Mouse (Mus musculus) ES-E14 (cell line): ENCODE measurements around the gene Chst12. TPM values are rescaled to one million over a fixed set of nuclear protein-coding genes. Genes with fewer than 3 reads are reported as not detected.

Experiments used
- DNase-seq: peaks from one replicate; pipeline ENCODE4 v3.0.0-alpha.2; 2013; ENCODE audit warnings: low read depth, low spot score
- H3K27ac ChIP-seq: 2 replicates; pipeline ENCODE4 v1.5.1; 2012; ENCODE audit warnings: low read depth, mild to moderate bottlenecking, low read length, moderate library complexity, mixed read lengths; ENCODE audit not compliant: poor library complexity, insufficient read depth, severe bottlenecking
- H3K36me3 ChIP-seq: 2 replicates; pipeline ENCODE4 v1.6.1; 2012; ENCODE audit warnings: mild to moderate bottlenecking, low read length, moderate library complexity, mixed read lengths; ENCODE audit not compliant: control insufficient read depth, poor library complexity, insufficient read depth, severe bottlenecking
- H3K4me1 ChIP-seq, 2 experiments: fragments of 150-350 bp in 1 of 2; sonication (generic) in 1 of 2; 2 replicates each; pipeline ENCODE4 v1.6.1; 2012; ENCODE audit warnings: low read length in 2 of 2, mild to moderate bottlenecking in 1 of 2, mixed read lengths in 1 of 2; ENCODE audit not compliant: control insufficient read depth in 2 of 2, insufficient read depth in 2 of 2, poor library complexity in 1 of 2
- H3K4me3 ChIP-seq, 2 experiments: fragments of 150-350 bp in 1 of 2; sonication (generic) in 1 of 2; 2 replicates each; pipeline ENCODE4 v1.5.1; 2012; ENCODE audit warnings: low read length in 2 of 2, low read depth in 1 of 2, mild to moderate bottlenecking in 1 of 2, mixed read lengths in 1 of 2; ENCODE audit not compliant: insufficient read depth in 1 of 2, poor library complexity in 1 of 2, severe bottlenecking in 1 of 2
- H3K9ac ChIP-seq: 2 replicates; pipeline ENCODE4 v1.6.1; 2012; ENCODE audit warnings: low read depth, mild to moderate bottlenecking, low read length, mixed read lengths; ENCODE audit not compliant: poor library complexity, insufficient read depth, severe bottlenecking
- H3K9me3 ChIP-seq: fragments of 150-350 bp; sonication (generic); 2 replicates; pipeline ENCODE4 v1.6.1; 2012; ENCODE audit warnings: low read depth, mild to moderate bottlenecking, low read length; ENCODE audit not compliant: control insufficient read depth, insufficient read depth
- CHD2 ChIP-seq: IDR thresholded peaks from 2 replicates; pipeline ENCODE4 v1.6.1; 2014; ENCODE audit warnings: mild to moderate bottlenecking, low read depth, low read length, inconsistent platforms
- HCFC1 ChIP-seq: IDR thresholded peaks from 2 replicates; pipeline ENCODE4 v1.6.1; 2012; ENCODE audit warnings: low read length, inconsistent platforms, borderline replicate concordance; ENCODE audit not compliant: insufficient read depth
- MAFK ChIP-seq: IDR thresholded peaks from 2 replicates; pipeline ENCODE4 v1.6.1; 2014; ENCODE audit warnings: mild to moderate bottlenecking, low read depth, low read length, inconsistent platforms; ENCODE audit not compliant: insufficient read depth
- ZC3H11A ChIP-seq: IDR thresholded peaks from 2 replicates; pipeline ENCODE4 v1.6.1; 2012; ENCODE audit warnings: low read depth, mild to moderate bottlenecking, inconsistent platforms, low read length, borderline replicate concordance
- ZNF384 ChIP-seq: IDR thresholded peaks from 2 replicates; pipeline ENCODE4 v1.6.1; 2012; ENCODE audit warnings: low read depth, low read length, inconsistent platforms
- in situ Hi-C, 2 experiments: fragments of 600-800 bp; cut with MboI; formaldehyde crosslinking; loops; one replicate each; pipeline ENCODE4 v1.15.1; 2025; ENCODE audit warnings: low sequenced_read_pairs in 2 of 2, inconsistent platforms in 1 of 2; ENCODE audit not compliant: unreplicated experiment in 2 of 2
- total RNA-seq: library from RNA; depleted of rRNA; stranded (reverse); fragments of 300-350 nt; gene quantifications from 2 replicates; pipeline ENCODE4 v1.2.3, GENCODE M21; 2012

Gene Chst12
- total RNA-seq, 1 experiment = 34.8 TPM

- Histone ChIP-seq H3K9ac (no peak overlapping the region), H3K9me3 (no peaks in the 10 kb centered on the region), H3K4me1 (peaks cover 0 to 34% of the 10 kb centered on the region in 2 experiments; a peak in 2 of 4 replicates), H3K27ac (no peak overlapping the region), H3K4me3 (no peak overlapping the region), H3K36me3 (0 out of 2 replicates have a peak, but pooled peaks cover 5% of the 10 kb centered on the region)
- in situ Hi-C loops = no loop called here
- no peak for DNase-seq
- TF ChIP-seq ZNF384 (no peak), MAFK (no peak), CHD2 (no peak), HCFC1 (no peak), ZC3H11A (no peak)
Measured at GRCm38 (mm10) chr5:140507466-140508208, 2.3 kb downstream of the Chst12 start.

- in situ Hi-C loops = no loop called here
- Histone ChIP-seq H3K4me1 (peaks cover 0 to 33% of the 10 kb centered on the region in 2 experiments; a peak in 2 of 4 replicates), H3K9ac (peak overlapping the region; percentile 8; the same call in 1 of the 2 replicates), H3K36me3 (0 out of 2 replicates have a peak, but pooled peaks cover 5% of the 10 kb centered on the region), H3K4me3 (no peak overlapping the region), H3K9me3 (no peaks in the 10 kb centered on the region), H3K27ac (no peak overlapping the region)
- no peak for DNase-seq
- no peak for TF ChIP-seq ZNF384
- TF ChIP-seq HCFC1 = no peak
- TF ChIP-seq ZC3H11A = no peak
- no peak for TF ChIP-seq MAFK
- no peak for TF ChIP-seq CHD2
Measured at GRCm38 (mm10) chr5:140508686-140509085, 3.3 kb downstream of the Chst12 start.

- H3K36me3 ChIP-seq = 0 out of 2 replicates have a peak, but pooled peaks cover 5% of the 10 kb centered on the region
- TF ChIP-seq CHD2 (no peak), ZNF384 (no peak), MAFK (no peak), ZC3H11A (no peak), HCFC1 (no peak)
- no peak for DNase-seq
- peaks cover 0 to 35% of the 10 kb centered on the region in 2 experiments; a peak in 2 of 4 replicates for H3K4me1 ChIP-seq
- in situ Hi-C loops = no loop called here
- H3K9me3 ChIP-seq = no peaks in the 10 kb centered on the region
- no peak overlapping the region for H3K4me3 ChIP-seq
- H3K9ac ChIP-seq = no peak overlapping the region
- H3K27ac ChIP-seq = no peak overlapping the region
Measured at GRCm38 (mm10) chr5:140509204-140509603, 3.9 kb downstream of the Chst12 start.

- in situ Hi-C loops = no loop called here
- no peak overlapping the region for H3K27ac ChIP-seq
- no peak for TF ChIP-seq CHD2
- no peaks in the 10 kb centered on the region for H3K9me3 ChIP-seq
- no peak overlapping the region for H3K4me3 ChIP-seq
- H3K36me3 ChIP-seq = 0 out of 2 replicates have a peak, but pooled peaks cover 5% of the 10 kb centered on the region
- H3K9ac ChIP-seq = no peak overlapping the region
- H3K4me1 ChIP-seq = peaks cover 0 to 37% of the 10 kb centered on the region in 2 experiments; a peak in 2 of 4 replicates
- no peak for DNase-seq
Measured at GRCm38 (mm10) chr5:140510012-140511000, 5.0 kb downstream of the Chst12 start.
